Mouse (Mus musculus): ENCODE results near the gene Gnrhr.

- TF ChIP-seq CTCF (conservative IDR thresholded peaks at IDR 0.05; ENCODE audit: low read length) (no peak; the same call in 1 of the 2 replicates), POU5F1 (IDR thresholded peaks at IDR 0.05; ENCODE audit: borderline replicate concordance, low read length) (no peak)
Observed at GRCm38 (mm10) chr5:86190770-86191169, 6.9 kb downstream of the Gnrhr start.
